Mouse (Mus musculus) adrenal gland, postnatal 25 days (tissue): Measurements from ENCODE around the gene Ceacam19. TPM values are rescaled to one million over a fixed set of nuclear protein-coding genes. Genes with fewer than 3 reads are reported as not detected.
A peak's percentile ranks its signal among the peaks of the same experiment; 100 is the strongest.

ENCODE experiments used
- DNase-seq: peaks from one replicate; pipeline ENCODE4 v3.0.0; 2021; ENCODE audit warnings: mixed read lengths
- total RNA-seq: library from RNA; stranded (reverse); gene quantifications from 2 replicates; pipeline ENCODE4 v1.2.3, GENCODE M21; 2021

Gene Ceacam19
- total RNA-seq, 1 experiment from 2014 or later = not detected

GRCm38 (mm10) chr7:19840936-19841335 is 46.8 kb downstream of the Ceacam19 start:
- DNase-seq = no peak

GRCm38 (mm10) chr7:19840371-19840770 is 47.4 kb downstream of the Ceacam19 start:
- DNase-seq = no peak

DNA sequence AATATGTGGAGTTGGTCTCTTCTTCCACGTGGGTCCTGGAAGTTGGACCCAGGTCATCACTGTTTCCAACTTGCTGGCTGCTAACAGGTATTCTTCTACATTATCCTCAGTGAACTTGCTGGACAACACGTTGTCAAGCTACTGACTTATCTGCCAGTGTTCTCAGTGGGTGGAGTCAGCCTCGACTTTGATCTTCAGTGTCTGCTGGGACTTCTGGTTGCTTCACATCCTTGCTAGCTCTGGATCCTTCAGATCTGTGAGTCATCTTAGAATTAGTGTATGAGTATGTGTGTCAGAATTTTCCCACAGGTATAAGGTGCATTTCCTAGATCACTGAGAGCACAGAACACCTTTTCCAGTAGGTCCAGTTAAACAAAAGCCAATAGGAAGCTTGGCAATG is 50.9 kb downstream of the Ceacam19 start:
- DNase-seq = no peak

DNA sequence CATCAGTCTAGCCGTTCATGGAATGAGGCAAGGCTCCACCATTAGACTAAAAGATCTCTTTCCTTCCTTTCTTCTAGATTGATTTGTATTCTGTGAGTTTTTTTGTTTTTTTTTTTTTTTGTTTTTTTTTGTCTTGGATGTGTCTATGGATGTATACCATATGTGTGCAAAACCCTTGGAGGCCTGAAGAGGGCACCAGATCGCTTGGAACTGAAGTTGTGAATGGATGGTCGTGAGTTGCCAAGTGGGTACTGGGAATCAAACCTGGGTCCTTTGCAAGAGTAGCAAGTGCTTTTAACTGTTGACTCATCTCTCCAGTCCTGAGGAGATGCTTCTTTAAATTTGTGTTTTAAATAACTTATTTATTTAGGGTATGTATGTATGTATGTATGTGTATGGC is 53.7 kb downstream of the Ceacam19 start:
- DNase-seq = no peak

GRCm38 (mm10) chr7:19831837-19832236 is 55.9 kb downstream of the Ceacam19 start:
- peak; percentile 45 for DNase-seq

GRCm38 (mm10) chr7:19830682-19831156 is 57.0 kb downstream of the Ceacam19 start:
- DNase-seq = peak; percentile 95

DNA sequence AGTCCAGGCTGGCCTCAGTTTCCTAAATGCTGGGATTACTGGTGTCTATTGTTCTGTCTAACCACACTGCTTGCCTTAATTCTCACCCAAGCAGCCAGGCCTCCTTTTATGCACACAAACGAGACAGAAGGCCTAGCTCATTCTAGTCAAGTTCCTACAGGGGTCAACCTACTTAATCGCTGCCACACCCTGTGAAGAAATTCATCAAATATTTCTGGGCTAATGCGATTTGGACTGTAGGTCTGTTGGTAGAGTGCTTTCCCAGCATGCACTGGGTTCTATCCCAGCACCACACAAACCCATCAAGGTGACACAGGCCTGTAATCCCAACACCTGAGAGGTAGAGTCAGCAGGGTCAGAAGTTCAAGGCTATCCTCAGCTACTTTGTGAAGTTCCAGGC is 58.1 kb downstream of the Ceacam19 start:
- no peak for DNase-seq

DNA sequence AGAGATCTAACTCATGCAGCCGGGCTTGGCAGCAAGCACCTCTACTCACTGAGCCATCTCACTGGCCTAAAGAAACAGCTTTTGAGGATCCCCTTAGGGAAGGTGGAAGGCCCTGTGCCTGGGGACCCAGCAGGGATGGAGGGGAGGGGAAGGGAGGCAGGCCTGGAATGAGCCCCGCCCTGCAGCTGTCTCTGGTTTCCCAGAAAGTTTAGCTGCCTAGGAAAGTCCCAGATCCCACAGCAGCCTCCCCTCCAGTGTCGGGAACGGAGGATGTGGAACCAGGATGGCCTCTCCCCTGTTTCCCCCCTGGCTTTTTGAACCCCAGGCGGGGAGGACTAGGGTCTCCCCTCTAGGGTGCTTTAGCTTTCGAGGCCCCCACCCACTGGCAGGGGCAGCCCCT is 61.0 kb downstream of the Ceacam19 start:
- no peak for DNase-seq

Other genes with a start within 250 kb of the Ceacam19 start
- 148 and 159 TPM in 2 replicates for gene Clptm1, start 222.9 kb downstream of the Ceacam19 start, total RNA-seq
- gene Apoc2, start 210.0 kb downstream of the Ceacam19 start, total RNA-seq = 3.1 TPM in 1 of 2 replicates, not detected in the other
- 1.0 and 3.9 TPM in 2 replicates for gene Gm44805, start 206.5 kb downstream of the Ceacam19 start, total RNA-seq
- gene Apoc4, start 206.5 kb downstream of the Ceacam19 start, total RNA-seq = 86.9 and 90.9 TPM in 2 replicates
- gene Apoc1, start 195.3 kb downstream of the Ceacam19 start, total RNA-seq = 1,269 and 1,513 TPM in 2 replicates
- gene Apoe, start 188.8 kb downstream of the Ceacam19 start, total RNA-seq = 714 and 971 TPM in 2 replicates
- 96.1 and 115 TPM in 2 replicates for gene Tomm40, start 172.5 kb downstream of the Ceacam19 start, total RNA-seq
- gene Nectin2, start 137.5 kb downstream of the Ceacam19 start, total RNA-seq = 62.3 and 66.9 TPM in 2 replicates
- gene Bcam, start 116.9 kb downstream of the Ceacam19 start, total RNA-seq = 37.2 TPM in 2 replicates
- 0.55 TPM in 1 of 2 replicates, not detected in the other for gene Cblc, start 91.2 kb downstream of the Ceacam19 start, total RNA-seq
- 26.5 and 34.5 TPM in 2 replicates for gene Bcl3, start 65.2 kb downstream of the Ceacam19 start, total RNA-seq
- gene Gm19345, start 36.0 kb downstream of the Ceacam19 start, total RNA-seq = 0.55 and 1.6 TPM in 2 replicates
- gene Ceacam16, start 26.7 kb downstream of the Ceacam19 start, total RNA-seq = not detected in 2 replicates
- gene Pvr, start 33.2 kb upstream of the Ceacam19 start, total RNA-seq = 31.6 and 34.1 TPM in 2 replicates
- gene Igsf23, start 62.8 kb upstream of the Ceacam19 start, total RNA-seq = not detected in 2 replicates
- not detected in 2 replicates for gene Ceacam20, start 77.4 kb upstream of the Ceacam19 start, total RNA-seq
- not detected in 2 replicates for gene Nlrp9b, start 103.5 kb upstream of the Ceacam19 start, total RNA-seq
- not detected in 2 replicates for gene Vmn1r91, start 211.7 kb upstream of the Ceacam19 start, total RNA-seq
- not detected in 2 replicates for gene Gm16442, start 234.6 kb upstream of the Ceacam19 start, total RNA-seq